28 mouse cellular contexts compared by ENCODE assay signal in the genomic region with DNA sequence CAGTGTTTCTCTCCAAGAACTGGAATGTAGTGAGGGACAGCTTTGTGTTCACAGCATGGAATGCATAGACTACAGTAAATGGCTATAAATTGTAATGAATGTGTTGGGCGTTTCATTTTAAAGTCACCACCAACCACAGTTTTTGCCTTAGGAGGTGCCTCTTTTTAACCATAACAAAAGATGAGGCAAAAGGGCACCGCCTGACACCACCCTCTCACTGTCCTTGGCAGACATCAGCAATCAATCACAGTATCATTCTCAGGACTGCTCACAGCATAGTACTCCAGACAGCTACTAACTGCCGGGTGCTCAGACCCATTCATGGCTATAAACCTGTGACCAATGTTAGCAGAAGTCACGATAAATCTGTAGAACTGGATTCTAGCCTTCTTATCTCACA. TPM values are rescaled to one million over a fixed set of nuclear protein-coding genes. Genes with fewer than 3 reads are reported as not detected.
DNase-seq lines count a peak whose midpoint lies in the region; ATAC-seq and TF ChIP-seq lines count a peak whose summit lies in the region.
"Had no signal": no experiment of that assay in that cellular context is flagged by ENCODE, and none has a peak within 500 bp of the region (broad histone marks: within the 10 kb centered on the region; RNA-seq: fewer than 3 reads in every experiment).

No protein-coding gene starts in this region.

- no peak overlapping the region for H3K4me2 ChIP-seq in intestine, postnatal 0 days (replicated peaks; ENCODE audit: low read depth)
- no peak overlapping the region for H3K4me2 ChIP-seq in neural tube, embryonic 15.5 days
- H3K4me2 ChIP-seq in heart, embryonic 12.5 days = no peak overlapping the region
- H3K4me2 ChIP-seq: forebrain, embryonic 13.5 days; heart, embryonic 13.5 days; hindbrain, embryonic 14.5 days had no signal

- no peak overlapping the region for H3K27ac ChIP-seq in testis, adult 2 months (ENCODE audit: control insufficient read depth, insufficient read depth, low read depth, low read length)
- H3K27ac ChIP-seq in intestine, postnatal 0 days (ENCODE audit: low read depth, low read length) = no peak overlapping the region
- no peak overlapping the region for H3K27ac ChIP-seq in neural tube, embryonic 15.5 days (replicated peaks)
- no peak overlapping the region for H3K27ac ChIP-seq in heart, embryonic 12.5 days (ENCODE audit: poor library complexity, severe bottlenecking)
- H3K27ac ChIP-seq: forebrain, embryonic 10.5 days; forebrain, embryonic 13.5 days; heart, embryonic 13.5 days; hindbrain, embryonic 14.5 days; hindbrain, postnatal 0 days had no signal

- no peak overlapping the region for H3K9ac ChIP-seq in intestine, postnatal 0 days (ENCODE audit: low read depth, low read length)
- no peak overlapping the region for H3K9ac ChIP-seq in neural tube, embryonic 15.5 days (replicated peaks)
- H3K9ac ChIP-seq in heart, embryonic 12.5 days = no peak overlapping the region
- H3K9ac ChIP-seq: forebrain, embryonic 13.5 days; heart, embryonic 13.5 days; hindbrain, embryonic 14.5 days had no signal

- H3K4me1 ChIP-seq in testis, adult 2 months (ENCODE audit: control insufficient read depth, insufficient read depth, low read length) = peaks cover 2% of the 10 kb centered on the region
- H3K4me1 ChIP-seq in intestine, postnatal 0 days (replicated peaks; ENCODE audit: control insufficient read depth, insufficient read depth, low read length) = no peaks in the 10 kb centered on the region
- 0 out of 2 replicates have a peak, but pooled peaks cover 4% of the 10 kb centered on the region for H3K4me1 ChIP-seq in neural tube, embryonic 15.5 days
- no peaks in the 10 kb centered on the region for H3K4me1 ChIP-seq in heart, embryonic 12.5 days (replicated peaks)
- H3K4me1 ChIP-seq: forebrain, embryonic 13.5 days; heart, embryonic 13.5 days had no signal

- TF ChIP-seq CTCF in testis, adult 2 months (IDR thresholded peaks at IDR 0.05; ENCODE audit: control insufficient read depth, insufficient read depth, insufficient replicate concordance, low read depth, low read length) = no peak
- no peak for TF ChIP-seq CTCF in intestine, postnatal 0 days (IDR thresholded peaks at IDR 0.05; ENCODE audit: low read depth)

- no peaks in the 10 kb centered on the region for H3K36me3 ChIP-seq in testis, adult 2 months (ENCODE audit: control insufficient read depth, insufficient read depth, low read length)
- no peaks in the 10 kb centered on the region for H3K36me3 ChIP-seq in intestine, postnatal 0 days (ENCODE audit: control insufficient read depth, insufficient read depth)
- H3K36me3 ChIP-seq in neural tube, embryonic 15.5 days = no peaks in the 10 kb centered on the region
- no peaks in the 10 kb centered on the region for H3K36me3 ChIP-seq in heart, embryonic 12.5 days
- H3K36me3 ChIP-seq: forebrain, embryonic 10.5 days; G1E; heart, embryonic 13.5 days had no signal

- ATAC-seq in intestine, postnatal 0 days = peak; percentile 12; the same call in 1 of the 2 replicates
- ATAC-seq in neural tube, embryonic 15.5 days (ENCODE audit: low FRiP score) = no peak
- ATAC-seq in heart, embryonic 12.5 days (ENCODE audit: insufficient number of reproducible peaks, low FRiP score) = no peak
- ATAC-seq: CD4-positive, CD25-positive, alpha-beta regulatory T cell, adult 4 months; forebrain, embryonic 13.5 days; hindbrain, postnatal 0 days; inflammation-experienced regulatory T-cells, adult 6 months; Patski had no signal

- H3K4me3 ChIP-seq in testis, adult 2 months (ENCODE audit: control insufficient read depth, low read depth, low read length) = peak overlapping the region; percentile 53; the same call in 1 of the 2 replicates
- no peak overlapping the region for H3K4me3 ChIP-seq in intestine, postnatal 0 days (ENCODE audit: low read depth, low read length)
- no peak overlapping the region for H3K4me3 ChIP-seq in neural tube, embryonic 15.5 days (replicated peaks)
- no peak overlapping the region for H3K4me3 ChIP-seq in heart, embryonic 12.5 days
- H3K4me3 ChIP-seq: forebrain, embryonic 10.5 days; forebrain, embryonic 13.5 days; heart, embryonic 13.5 days had no signal

- 39% methylated on average over 4 of the region's 4 CpGs for WGBS in intestine, postnatal 0 days
- WGBS in neural tube, embryonic 15.5 days = 24% methylated on average over 4 of the region's 4 CpGs
- WGBS in heart, embryonic 12.5 days = 66% methylated on average over 4 of the region's 4 CpGs

- H3K27me3 ChIP-seq in testis, adult 2 months (ENCODE audit: control insufficient read depth, insufficient read depth, low read length) = no peaks in the 10 kb centered on the region
- H3K27me3 ChIP-seq in intestine, postnatal 0 days (replicated peaks; ENCODE audit: control insufficient read depth, insufficient read depth, low read length) = no peaks in the 10 kb centered on the region
- no peaks in the 10 kb centered on the region for H3K27me3 ChIP-seq in neural tube, embryonic 15.5 days (replicated peaks)
- H3K27me3 ChIP-seq in heart, embryonic 12.5 days (replicated peaks) = peaks cover 10% of the 10 kb centered on the region; the same call in 1 of the 2 replicates
- H3K27me3 ChIP-seq: forebrain, embryonic 13.5 days; heart, embryonic 13.5 days had no signal

- no peak for DNase-seq in testis, postnatal 14 days (ENCODE audit: low spot score)
- DNase-seq in R1 (ENCODE audit: low read depth, low spot score) (peak; percentile 60), adipocyte (ENCODE audit: low spot score) (peak; percentile 20)
- no peak for DNase-seq in gastrocnemius, adult 8-10 months (ENCODE audit: low spot score in 2 of 2)
- DNase-seq: adrenal gland, adult 2 months; adrenal gland, postnatal 14 days; cerebellum, adult 11 months; cerebellum, adult 8-10 months; cerebellum, postnatal 10 days; gastrocnemius, postnatal 14 days; heart, adult 11 months; heart, postnatal 14 days; heart, postnatal 4 days; kidney, adult 18-20 months had no signal

- no peaks in the 10 kb centered on the region for H3K9me3 ChIP-seq in intestine, postnatal 0 days (ENCODE audit: control insufficient read depth)
- no peaks in the 10 kb centered on the region for H3K9me3 ChIP-seq in neural tube, embryonic 15.5 days (replicated peaks)
- H3K9me3 ChIP-seq in heart, embryonic 12.5 days (replicated peaks) = no peaks in the 10 kb centered on the region
- H3K9me3 ChIP-seq: forebrain, embryonic 10.5 days; forebrain, embryonic 13.5 days; G1E; heart, embryonic 13.5 days had no signal

- no peak for TF ChIP-seq POLR2A in testis, adult 2 months (IDR thresholded peaks at IDR 0.05; ENCODE audit: control insufficient read depth, low read depth, low read length)

RNA-seq across cellular contexts. Expression of gene 2010300C02Rik, which starts 48.6 kb away (rescaled TPM):
- 2.2 and 3.3 TPM in 2 replicates for polyA plus RNA-seq in testis, adult 2 months (2012; rRNA removed)
- 7.2 and 7.8 TPM in 2 replicates for polyA plus RNA-seq in intestine, postnatal 0 days (2015; fragmentation: Nextera tagmentation; extraction: Ambion mirVana)
- polyA plus RNA-seq in neural tube, embryonic 15.5 days (2015; fragmentation: Nextera tagmentation; extraction: Ambion mirVana) = 3.2 and 6.3 TPM in 2 replicates
- polyA plus RNA-seq in heart, embryonic 12.5 days (2016; fragmentation: Nextera tagmentation; extraction: Ambion mirVana) = 6.4 and 6.5 TPM in 2 replicates
- under 1 TPM; 0.18 to 0.67 (median 0.25) TPM for total RNA-seq in gastrocnemius, adult 8-10 months (2022)
- polyA plus RNA-seq: C2C12, G1E had no signal

Comparison
In these comparisons a context has a peak if more than half of its experiments do, and no peak if none do; other contexts are left out.
1. DNase-seq: peak in R1 (single experiment) and adipocyte (single experiment); none in testis, postnatal 14 days (single experiment) and gastrocnemius, adult 8-10 months (0 of 2).